14 mouse cellular contexts compared by ENCODE assay signal in the genomic region with DNA sequence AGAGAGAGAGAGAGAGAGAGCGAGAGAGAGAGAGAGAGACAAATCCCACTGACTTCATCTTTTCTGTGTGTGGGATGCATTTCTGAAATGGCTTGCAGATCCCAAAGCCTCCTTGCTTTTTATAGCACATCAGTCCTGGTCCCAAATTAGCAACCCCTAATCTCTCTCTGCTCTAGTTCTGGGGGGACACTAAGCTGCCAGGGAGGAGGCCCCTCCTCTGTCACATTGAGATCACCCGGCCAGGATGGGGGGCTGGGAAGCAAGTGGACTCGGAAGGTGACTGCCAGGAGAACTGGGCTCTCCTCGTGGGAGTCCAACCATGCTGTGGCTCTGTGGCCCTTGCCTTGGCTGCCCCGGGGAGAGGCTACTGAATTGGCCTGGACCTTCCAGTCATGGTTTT. TPM values are rescaled to one million over a fixed set of nuclear protein-coding genes. Genes with fewer than 3 reads are reported as not detected.
DNase-seq lines count a peak whose midpoint lies in the region; ATAC-seq and TF ChIP-seq lines count a peak whose summit lies in the region.
"Had no signal": no experiment of that assay in that cellular context is flagged by ENCODE, and none has a peak within 500 bp of the region (broad histone marks: within the 10 kb centered on the region; RNA-seq: fewer than 3 reads in every experiment).

No protein-coding gene starts in this region.

- no peaks in the 10 kb centered on the region for H3K79me2 ChIP-seq in heart, adult 2 months (replicated peaks; ENCODE audit: control insufficient read depth, insufficient read depth, low read length)

- intact Hi-C loops in left cerebral cortex, postnatal 4 days (cut with DNase I), result no loop called here
- intact Hi-C loops in heart, adult 2 months (cut with DNase I), result no loop called here

- H3K36me3 ChIP-seq in heart, adult 2 months (ENCODE audit: control insufficient read depth, insufficient read depth, low read length), result no peaks in the 10 kb centered on the region
- H3K36me3 ChIP-seq in heart, postnatal 0 days (replicated peaks; ENCODE audit: control insufficient read depth, insufficient read depth, low read length), result no peaks in the 10 kb centered on the region
- H3K36me3 ChIP-seq: embryonic facial prominence, embryonic 12.5 days; forebrain, embryonic 12.5 days; intestine, embryonic 15.5 days had no signal

- DNase-seq in left cerebral cortex, adult 18-20 months (ENCODE audit: low spot score in 2 of 2), result peak; percentile 36 to 59
- no peak for DNase-seq in left cerebral cortex, postnatal 4 days
- peak; percentile 66 to 80 for DNase-seq in heart, adult 2 months
- peak; percentile 85 for DNase-seq in heart, postnatal 0 days (ENCODE audit: low spot score)
- peak; percentile 53 to 61 for DNase-seq in right cerebral cortex, postnatal 10 days (ENCODE audit: low spot score in 2 of 2)
- no peak for DNase-seq in liver
- DNase-seq in cerebellum, adult 18-20 months, result no peak
- DNase-seq in cerebellum, postnatal 36 days, result no peak
- DNase-seq: cerebellum, adult 9-10 months had no signal

- H3K9ac ChIP-seq in heart, adult 2 months (ENCODE audit: low read depth, low read length), result no peak overlapping the region
- no peak overlapping the region for H3K9ac ChIP-seq in heart, postnatal 0 days (replicated peaks; ENCODE audit: low read depth, low read length)
- H3K9ac ChIP-seq: embryonic facial prominence, embryonic 12.5 days; forebrain, embryonic 12.5 days; intestine, embryonic 15.5 days had no signal

- no peak; the same call in 1 of the 2 replicates for TF ChIP-seq POLR2A in heart, adult 2 months (IDR thresholded peaks at IDR 0.05; ENCODE audit: insufficient read depth, low read depth, low read length)

- H3K4me3 ChIP-seq in heart, adult 2 months, result no peak overlapping the region
- no peak overlapping the region for H3K4me3 ChIP-seq in heart, postnatal 0 days (ENCODE audit: low read depth, low read length)
- H3K4me3 ChIP-seq: embryonic facial prominence, embryonic 12.5 days; forebrain, embryonic 12.5 days; intestine, embryonic 15.5 days had no signal

- 49% methylated on average over 5 of the region's 5 CpGs for WGBS in heart, adult 2 months
- 29% methylated on average over 5 of the region's 5 CpGs for WGBS in heart, postnatal 0 days

- peak; percentile 67; the same call in 1 of the 2 replicates for TF ChIP-seq EP300 in heart, adult 2 months (IDR thresholded peaks at IDR 0.05; ENCODE audit: insufficient read depth, low read depth, low read length)
- TF ChIP-seq EP300 in heart, postnatal 0 days (IDR thresholded peaks at IDR 0.05; ENCODE audit: low read depth), result peak; percentile 49; the same call in 1 of the 2 replicates

- no peaks in the 10 kb centered on the region for H3K9me3 ChIP-seq in heart, postnatal 0 days (replicated peaks; ENCODE audit: control insufficient read depth, low read length)
- H3K9me3 ChIP-seq: embryonic facial prominence, embryonic 12.5 days; forebrain, embryonic 12.5 days; intestine, embryonic 15.5 days had no signal

- no peaks in the 10 kb centered on the region for H3K27me3 ChIP-seq in heart, adult 2 months (ENCODE audit: control insufficient read depth, insufficient read depth, low read length)
- no peaks in the 10 kb centered on the region for H3K27me3 ChIP-seq in heart, postnatal 0 days (ENCODE audit: control insufficient read depth, insufficient read depth, low read length)
- H3K27me3 ChIP-seq: embryonic facial prominence, embryonic 12.5 days; forebrain, embryonic 12.5 days; intestine, embryonic 15.5 days had no signal

- peak; percentile 85 for ATAC-seq in heart, postnatal 0 days (ENCODE audit: insufficient read depth, low read depth)
- ATAC-seq: activated CD4-positive, CD25-positive, alpha-beta regulatory T cell, adult 4 months; intestine, embryonic 15.5 days had no signal

- TF ChIP-seq CTCF in heart, adult 2 months (IDR thresholded peaks at IDR 0.05), result no peak
- TF ChIP-seq CTCF in heart, postnatal 0 days (IDR thresholded peaks at IDR 0.05; ENCODE audit: low read depth), result no peak

- H3K4me2 ChIP-seq in heart, postnatal 0 days (ENCODE audit: low read depth, low read length), result no peak overlapping the region
- H3K4me2 ChIP-seq: embryonic facial prominence, embryonic 12.5 days; forebrain, embryonic 12.5 days; intestine, embryonic 15.5 days had no signal

- H3K27ac ChIP-seq in heart, adult 2 months, result peak overlapping the region; percentile 79
- H3K27ac ChIP-seq in heart, postnatal 0 days (ENCODE audit: low read depth), result peak overlapping the region; percentile 87
- H3K27ac ChIP-seq: embryonic facial prominence, embryonic 12.5 days; forebrain, embryonic 12.5 days; intestine, embryonic 15.5 days; macrophage had no signal

- peaks cover 4% of the 10 kb centered on the region; the same call in 1 of the 2 replicates for H3K4me1 ChIP-seq in heart, adult 2 months (ENCODE audit: control insufficient read depth, insufficient read depth, low read length)
- H3K4me1 ChIP-seq in heart, postnatal 0 days (ENCODE audit: control insufficient read depth, insufficient read depth), result peaks cover 12% of the 10 kb centered on the region
- H3K4me1 ChIP-seq: embryonic facial prominence, embryonic 12.5 days; intestine, embryonic 15.5 days had no signal

RNA-seq across cellular contexts. Expression of a gene that starts 29.2 kb away (rescaled TPM):
- total RNA-seq in left cerebral cortex, adult 18-20 months (2021), result 10 to 100 TPM; 81.7 to 87.2 TPM
- total RNA-seq in left cerebral cortex, postnatal 4 days (2021), result 1 to 10 TPM; 1.2 to 1.3 TPM
- total RNA-seq in heart, adult 2 months (2021), result 10 to 100 TPM; 28.6 to 32.8 TPM
- 7.8 and 16.5 TPM in 2 replicates for polyA plus RNA-seq in heart, adult 2 months (2012; rRNA removed)
- total RNA-seq in heart, postnatal 0 days (2014; rRNA removed; ENCODE audit: low replicate concordance), result 12.9 and 23.3 TPM in 2 replicates
- polyA plus RNA-seq in heart, postnatal 0 days (2015; fragmentation: Nextera tagmentation; extraction: Ambion mirVana), result 5.1 and 5.6 TPM in 2 replicates

RNA-seq across cellular contexts. Expression of a gene that starts 56.8 kb away (rescaled TPM):
- 1 to 10 TPM in 1 of 2 experiments, under 1 TPM in 1; 0.40 to 1.2 TPM for total RNA-seq in left cerebral cortex, adult 18-20 months (2021)
- 1 to 10 TPM in 1 of 2 experiments, under 1 TPM in 1; 0.77 to 1.1 TPM for total RNA-seq in left cerebral cortex, postnatal 4 days (2021)
- not detected for total RNA-seq in heart, adult 2 months (2021)
- 0.67 and 0.86 TPM in 2 replicates for polyA plus RNA-seq in heart, adult 2 months (2012; rRNA removed)
- 3.5 TPM in 1 of 2 replicates, not detected in the other for total RNA-seq in heart, postnatal 0 days (2014; rRNA removed; ENCODE audit: low replicate concordance)
- polyA plus RNA-seq in heart, postnatal 0 days (2015; fragmentation: Nextera tagmentation; extraction: Ambion mirVana), result 2.4 and 2.5 TPM in 2 replicates

Comparison
In these comparisons a context has a peak if more than half of its experiments do, and no peak if none do; other contexts are left out.
1. DNase-seq: peak in left cerebral cortex, adult 18-20 months (2 of 2), heart, adult 2 months (2 of 2), heart, postnatal 0 days (single experiment) and right cerebral cortex, postnatal 10 days (2 of 2); none in left cerebral cortex, postnatal 4 days (single experiment), liver (single experiment), cerebellum, adult 18-20 months (0 of 2) and cerebellum, postnatal 36 days (0 of 2).